In genomic region chr3:116664281-116664680, GRCm38 (mm10) we compare ENCODE assay signal across 29 mouse cellular contexts. TPM values are rescaled to one million over a fixed set of nuclear protein-coding genes. Genes with fewer than 3 reads are reported as not detected.
"Had no signal": no experiment of that assay in that cellular context is flagged by ENCODE, and none has a peak within 500 bp of the region (broad histone marks: within the 10 kb centered on the region; RNA-seq: fewer than 3 reads in every experiment).

No protein-coding gene starts in this region.

RNA-seq across cellular contexts. Expression of gene Gm43191, which starts 16.8 kb away (rescaled TPM):
- polyA plus RNA-seq: limb, embryonic 10.5 days; limb, embryonic 11.5 days; limb, embryonic 12.5 days; limb, embryonic 13.5 days; limb, embryonic 14.5 days; limb, embryonic 15.5 days; liver, adult 2 months; liver, embryonic 12.5 days; liver, embryonic 13.5 days; liver, embryonic 14.5 days; liver, embryonic 15.5 days; liver, embryonic 16.5 days; liver, postnatal 0 days; lung, adult 2 months; lung, embryonic 14.5 days; lung, embryonic 15.5 days; lung, embryonic 16.5 days; lung, postnatal 0 days; macrophage; midbrain, embryonic 10.5 days; midbrain, embryonic 11.5 days; midbrain, embryonic 12.5 days; midbrain, embryonic 13.5 days; midbrain, embryonic 14.5 days; midbrain, embryonic 15.5 days; midbrain, embryonic 16.5 days; midbrain, postnatal 0 days; myocyte; neural tube, embryonic 11.5 days had no signal
